Mouse (Mus musculus): ENCODE measurements around the gene Gpc4. TPM values are rescaled to one million over a fixed set of nuclear protein-coding genes. Genes with fewer than 3 reads are reported as not detected.

Gene Gpc4
- polyA plus RNA-seq, 1 experiment, result 31.0 TPM

DNA sequence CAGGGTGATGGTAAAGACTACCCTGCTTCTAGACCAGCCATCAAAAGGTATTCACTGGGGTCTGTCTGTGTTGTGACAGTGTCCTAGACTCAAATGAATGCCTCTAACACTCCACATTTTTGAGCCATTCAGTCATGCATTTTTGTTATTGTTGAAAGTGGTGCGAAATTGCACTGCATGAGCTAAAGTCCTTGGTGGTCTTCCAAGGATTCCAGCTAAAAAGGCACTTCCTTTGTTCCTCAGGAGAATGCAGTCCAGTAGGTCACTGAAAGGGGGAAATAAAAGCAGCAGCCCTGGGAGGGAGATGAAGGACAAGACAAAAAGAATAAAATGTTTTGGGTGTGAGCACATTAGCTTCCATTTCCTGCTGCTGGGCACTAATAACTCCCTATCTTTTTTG, 2.8 kb downstream of the Gpc4 start:
- Histone ChIP-seq H3K27me3 (ENCODE audit: control insufficient read depth, insufficient read depth, low read length) (no peaks in the 10 kb centered on the region), H3K36me3 (ENCODE audit: control insufficient read depth, insufficient read depth, low read length) (no peaks in the 10 kb centered on the region), H3K4me1 (ENCODE audit: control insufficient read depth, insufficient read depth, insufficient read length, low read length) (no peaks in the 10 kb centered on the region), H3K4me3 (ENCODE audit: low read depth, low read length) (no peak overlapping the region), H3K27ac (ENCODE audit: insufficient read depth, low read depth, low read length) (no peak overlapping the region)
- WGBS, result 74% methylated on average over 1 of the region's 1 CpGs
- TF ChIP-seq CTCF (IDR thresholded peaks at IDR 0.05; ENCODE audit: extremely low read depth, insufficient read length, insufficient replicate concordance, low read depth, low read length) (no peak), POLR2A (IDR thresholded peaks at IDR 0.05; ENCODE audit: low read depth, low read length) (no peak)

DNA sequence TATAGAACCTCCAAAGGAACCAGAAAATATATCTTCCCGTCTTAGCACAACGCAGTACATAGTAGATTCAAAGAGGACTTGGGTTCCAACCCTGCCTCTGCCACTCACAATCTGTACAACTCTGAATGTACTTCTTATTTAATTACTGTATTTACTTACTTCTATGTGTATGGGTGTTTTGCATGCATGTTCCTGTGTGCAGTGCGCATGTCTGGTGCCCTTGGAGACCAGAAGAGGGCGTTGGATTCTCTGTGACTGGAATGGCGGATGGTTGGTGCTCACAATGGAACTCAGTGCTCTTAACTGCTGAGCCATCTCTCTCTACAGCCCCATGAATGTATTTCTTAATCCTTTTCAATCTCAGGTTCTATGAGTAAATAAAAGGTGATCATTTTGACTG, 5.4 kb downstream of the Gpc4 start:
- H3K4me1 ChIP-seq (ENCODE audit: control insufficient read depth, insufficient read depth, insufficient read length, low read length), result peaks cover 2% of the 10 kb centered on the region; the same call in 1 of the 2 replicates
- TF ChIP-seq POLR2A (IDR thresholded peaks at IDR 0.05; ENCODE audit: low read depth, low read length) (no peak), CTCF (IDR thresholded peaks at IDR 0.05; ENCODE audit: extremely low read depth, insufficient read length, insufficient replicate concordance, low read depth, low read length) (no peak)
- H3K27ac ChIP-seq (ENCODE audit: insufficient read depth, low read depth, low read length), result no peak overlapping the region
- WGBS, result 82% methylated on average over 5 of the region's 5 CpGs
- H3K36me3 ChIP-seq (ENCODE audit: control insufficient read depth, insufficient read depth, low read length), result no peaks in the 10 kb centered on the region
- H3K4me3 ChIP-seq (ENCODE audit: low read depth, low read length), result no peak overlapping the region
- no peaks in the 10 kb centered on the region for H3K27me3 ChIP-seq (ENCODE audit: control insufficient read depth, insufficient read depth, low read length)

DNA sequence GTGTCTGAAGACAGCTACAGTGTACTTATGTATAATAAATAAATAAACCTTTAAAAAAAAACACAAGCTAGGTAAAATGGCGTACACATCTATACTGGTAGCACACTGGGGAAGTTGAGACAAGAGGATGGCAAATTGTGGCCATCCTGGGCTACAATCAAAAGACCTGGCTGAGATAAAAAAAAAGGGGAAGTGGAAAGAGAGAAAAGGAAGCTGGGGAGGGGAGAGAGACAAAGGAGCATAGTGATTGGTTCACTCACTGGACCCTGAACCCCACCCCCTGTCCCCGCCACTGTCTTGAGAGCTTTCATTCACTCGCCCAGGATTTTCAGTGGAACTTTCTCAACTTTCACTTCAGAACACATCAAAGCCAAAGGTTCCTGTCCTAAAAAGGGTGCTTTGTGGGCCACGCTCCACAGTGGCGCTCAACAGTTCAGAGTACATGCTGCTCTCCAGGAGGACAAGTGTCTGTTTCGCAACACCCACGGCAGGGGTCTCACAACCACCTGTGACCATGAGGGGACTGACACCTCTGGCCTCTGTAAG, 9.6 kb downstream of the Gpc4 start:
- Histone ChIP-seq H3K27me3 (ENCODE audit: control insufficient read depth, insufficient read depth, low read length) (no peaks in the 10 kb centered on the region), H3K4me1 (ENCODE audit: control insufficient read depth, insufficient read depth, insufficient read length, low read length) (peaks cover 5% of the 10 kb centered on the region; the same call in 1 of the 2 replicates), H3K4me3 (ENCODE audit: low read depth, low read length) (no peak overlapping the region), H3K27ac (ENCODE audit: insufficient read depth, low read depth, low read length) (no peak overlapping the region), H3K36me3 (ENCODE audit: control insufficient read depth, insufficient read depth, low read length) (no peaks in the 10 kb centered on the region)
- TF ChIP-seq CTCF (IDR thresholded peaks at IDR 0.05; ENCODE audit: extremely low read depth, insufficient read length, insufficient replicate concordance, low read depth, low read length) (no peak), POLR2A (IDR thresholded peaks at IDR 0.05; ENCODE audit: low read depth, low read length) (no peak)
- 71% methylated on average over 7 of the region's 7 CpGs for WGBS

DNA sequence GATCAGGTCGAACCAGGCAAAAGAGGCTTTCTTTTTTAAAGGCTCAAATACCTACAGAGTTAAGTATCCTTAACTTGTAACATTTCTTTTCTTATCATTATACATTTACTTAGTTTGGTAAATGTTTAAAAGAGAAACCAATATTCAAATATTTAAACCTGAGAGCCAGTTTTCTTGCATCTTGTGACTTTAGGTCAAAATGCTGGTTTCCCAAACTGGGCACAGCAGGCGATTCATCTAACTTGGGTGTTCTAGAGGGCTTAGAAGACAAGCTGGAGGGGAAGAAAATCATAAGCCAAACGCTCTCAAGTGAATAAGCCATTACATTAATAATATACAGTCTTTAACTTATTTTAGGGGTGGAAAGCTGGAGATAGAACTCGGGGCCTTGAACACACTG, 10.2 kb downstream of the Gpc4 start:
- H3K4me3 ChIP-seq (ENCODE audit: low read depth, low read length), result no peak overlapping the region
- no peak overlapping the region for H3K27ac ChIP-seq (ENCODE audit: insufficient read depth, low read depth, low read length)
- TF ChIP-seq POLR2A (IDR thresholded peaks at IDR 0.05; ENCODE audit: low read depth, low read length) (no peak), CTCF (IDR thresholded peaks at IDR 0.05; ENCODE audit: extremely low read depth, insufficient read length, insufficient replicate concordance, low read depth, low read length) (no peak)
- H3K4me1 ChIP-seq (ENCODE audit: control insufficient read depth, insufficient read depth, insufficient read length, low read length), result peaks cover 5% of the 10 kb centered on the region; the same call in 1 of the 2 replicates
- no peaks in the 10 kb centered on the region for H3K36me3 ChIP-seq (ENCODE audit: control insufficient read depth, insufficient read depth, low read length)
- H3K27me3 ChIP-seq (ENCODE audit: control insufficient read depth, insufficient read depth, low read length), result no peaks in the 10 kb centered on the region
- WGBS, result 86% methylated on average over 4 of the region's 4 CpGs

DNA sequence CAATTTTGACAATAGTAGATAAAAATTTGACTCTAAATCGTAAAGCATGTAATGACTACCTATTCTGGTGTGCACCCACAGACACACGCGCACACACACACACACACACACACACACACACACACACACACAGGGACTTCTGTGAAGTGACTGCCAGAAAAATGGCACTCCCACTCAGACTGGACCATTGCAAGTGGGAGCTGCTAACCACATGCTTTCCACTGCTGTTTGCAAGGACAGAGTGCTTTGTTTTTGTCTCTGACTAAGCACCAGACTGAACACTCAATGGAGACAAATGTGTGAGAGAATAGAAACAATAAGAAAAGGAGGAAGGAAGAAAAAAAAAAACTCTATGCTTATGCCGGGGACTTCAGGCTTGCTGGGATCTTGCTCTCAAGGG, 11.6 kb downstream of the Gpc4 start:
- TF ChIP-seq CTCF (IDR thresholded peaks at IDR 0.05; ENCODE audit: extremely low read depth, insufficient read length, insufficient replicate concordance, low read depth, low read length) (no peak), POLR2A (IDR thresholded peaks at IDR 0.05; ENCODE audit: low read depth, low read length) (no peak)
- H3K27me3 ChIP-seq (ENCODE audit: control insufficient read depth, insufficient read depth, low read length), result no peaks in the 10 kb centered on the region
- peaks cover 5% of the 10 kb centered on the region; the same call in 1 of the 2 replicates for H3K4me1 ChIP-seq (ENCODE audit: control insufficient read depth, insufficient read depth, insufficient read length, low read length)
- no peak overlapping the region for H3K27ac ChIP-seq (ENCODE audit: insufficient read depth, low read depth, low read length)
- H3K36me3 ChIP-seq (ENCODE audit: control insufficient read depth, insufficient read depth, low read length), result no peaks in the 10 kb centered on the region
- 64% methylated on average over 4 of the region's 4 CpGs for WGBS
- no peak overlapping the region for H3K4me3 ChIP-seq (ENCODE audit: low read depth, low read length)

DNA sequence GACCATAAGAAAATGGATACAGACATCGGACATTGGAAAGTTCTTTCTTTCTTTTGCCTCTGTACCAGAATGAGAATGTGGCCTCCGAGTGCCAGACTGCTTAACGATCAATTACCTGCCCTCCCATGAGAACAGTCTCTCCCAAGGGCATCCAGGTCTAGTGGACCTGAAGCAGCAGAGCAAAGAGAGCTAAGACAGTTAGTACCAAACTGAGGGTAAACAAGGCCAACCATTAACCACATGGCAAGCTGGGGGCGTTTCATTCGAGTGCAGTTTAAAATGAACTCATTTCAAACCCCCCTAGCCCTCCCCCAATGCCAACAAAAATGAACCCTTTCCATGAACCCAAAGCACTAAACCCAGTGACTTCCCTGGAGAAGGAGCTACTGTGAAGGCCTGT, 12.1 kb downstream of the Gpc4 start:
- WGBS, result 83% methylated on average over 5 of the region's 5 CpGs
- peaks cover 5% of the 10 kb centered on the region; the same call in 1 of the 2 replicates for H3K4me1 ChIP-seq (ENCODE audit: control insufficient read depth, insufficient read depth, insufficient read length, low read length)
- TF ChIP-seq CTCF (IDR thresholded peaks at IDR 0.05; ENCODE audit: extremely low read depth, insufficient read length, insufficient replicate concordance, low read depth, low read length) (no peak), POLR2A (IDR thresholded peaks at IDR 0.05; ENCODE audit: low read depth, low read length) (no peak)
- no peak overlapping the region for H3K4me3 ChIP-seq (ENCODE audit: low read depth, low read length)
- H3K27ac ChIP-seq (ENCODE audit: insufficient read depth, low read depth, low read length), result no peak overlapping the region
- no peaks in the 10 kb centered on the region for H3K27me3 ChIP-seq (ENCODE audit: control insufficient read depth, insufficient read depth, low read length)
- H3K36me3 ChIP-seq (ENCODE audit: control insufficient read depth, insufficient read depth, low read length), result no peaks in the 10 kb centered on the region

DNA sequence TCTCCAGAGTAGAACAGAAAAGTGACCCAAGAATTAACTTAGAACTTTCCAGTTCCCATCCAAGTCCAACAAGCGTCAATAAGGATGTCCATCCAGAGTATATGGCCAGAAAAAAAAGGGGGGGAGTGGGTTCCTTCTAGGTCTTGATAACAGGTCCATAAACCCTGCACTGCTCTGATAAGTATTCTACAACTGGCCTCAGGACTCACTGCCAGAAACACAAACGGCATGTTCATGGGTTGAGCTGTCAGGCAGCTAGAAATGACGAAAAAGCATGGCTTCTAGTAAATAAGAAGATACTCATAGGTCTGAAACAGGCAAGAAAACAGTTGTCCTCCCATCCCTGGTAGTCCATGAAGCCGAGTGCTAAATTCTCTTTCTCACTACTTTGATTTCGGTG, 13.5 kb downstream of the Gpc4 start:
- Histone ChIP-seq H3K27ac (ENCODE audit: insufficient read depth, low read depth, low read length) (no peak overlapping the region), H3K36me3 (ENCODE audit: control insufficient read depth, insufficient read depth, low read length) (no peaks in the 10 kb centered on the region), H3K4me1 (ENCODE audit: control insufficient read depth, insufficient read depth, insufficient read length, low read length) (peaks cover 5% of the 10 kb centered on the region; the same call in 1 of the 2 replicates), H3K27me3 (ENCODE audit: control insufficient read depth, insufficient read depth, low read length) (no peaks in the 10 kb centered on the region), H3K4me3 (ENCODE audit: low read depth, low read length) (no peak overlapping the region)
- no peak for TF ChIP-seq CTCF (IDR thresholded peaks at IDR 0.05; ENCODE audit: extremely low read depth, insufficient read length, insufficient replicate concordance, low read depth, low read length)
- WGBS, result 66% methylated on average over 5 of the region's 5 CpGs

Data from small intestine, adult 2 months (tissue).